Mouse (Mus musculus): ENCODE results near the gene Ifna9. TPM values are rescaled to one million over a fixed set of nuclear protein-coding genes. Genes with fewer than 3 reads are reported as not detected.
"Not testable (repeated sequence)": the region's sequence is repeated elsewhere in the genome, so short reads cannot be mapped to it uniquely, and the experiment has no call there.

The Ifna9 gene
- polyA plus RNA-seq (2016; fragmentation: Nextera tagmentation; extraction: Ambion mirVana), result not detected in 2 replicates

GRCm38 (mm10) chr4:88592285-88592684, at the start of gene Ifna9:
Ifna9 (minus strand) TSS chr4:88592385.
- no peaks in the 10 kb centered on the region for H3K36me3 ChIP-seq (replicated peaks)
- no peak for DNase-seq (ENCODE audit: low spot score)
- no peaks in the 10 kb centered on the region for H3K4me1 ChIP-seq
- WGBS, result 86% methylated on average over 1 of the region's 1 CpGs
- no peaks in the 10 kb centered on the region for H3K27me3 ChIP-seq (replicated peaks; ENCODE audit: low read depth, poor library complexity, severe bottlenecking)
- no peak within 1 kb of the TSS for H3K4me3 ChIP-seq
- no peaks in the 10 kb centered on the region for H3K9me3 ChIP-seq
- H3K27ac ChIP-seq (replicated peaks), result no peak within 1 kb of the TSS

DNA sequence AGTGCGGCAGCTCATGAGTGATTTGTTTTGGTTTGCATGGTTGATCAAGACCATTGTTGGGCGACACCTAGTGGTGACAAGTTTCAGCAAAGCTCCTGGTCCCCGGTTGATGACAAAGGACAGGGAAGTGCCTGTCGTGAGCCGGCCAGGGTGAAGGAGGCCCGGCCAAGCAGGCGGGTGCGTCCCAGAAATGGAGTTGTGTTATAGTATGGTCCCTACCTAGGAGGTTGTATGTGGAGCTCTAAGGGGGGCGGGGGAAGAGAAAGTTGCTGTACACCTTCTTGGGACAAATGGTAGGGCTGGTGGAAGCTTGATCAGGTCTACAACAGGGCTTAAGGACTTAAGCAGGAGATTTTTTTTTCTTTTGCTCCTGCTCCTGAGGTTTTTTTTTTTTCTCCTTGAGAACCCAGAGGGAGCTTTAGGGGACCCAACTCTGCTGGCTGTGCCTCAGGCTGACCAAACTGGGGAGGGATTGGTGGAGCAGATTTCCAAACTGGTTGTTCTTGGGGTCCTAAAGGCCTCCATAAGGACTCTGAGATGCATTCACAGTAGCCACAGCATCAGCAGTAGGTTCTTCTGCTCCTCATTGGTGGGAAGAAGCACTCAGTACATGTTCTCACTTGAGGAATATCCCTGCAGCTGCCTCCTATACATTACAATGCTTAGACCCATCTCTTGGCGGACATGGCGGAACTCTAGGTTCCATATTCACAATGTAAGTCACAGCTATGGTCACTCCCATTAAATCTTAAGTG, 49.1 kb upstream of the Ifna9 start:
- no peaks in the 10 kb centered on the region for H3K36me3 ChIP-seq (replicated peaks)
- no peaks in the 10 kb centered on the region for H3K27me3 ChIP-seq (replicated peaks; ENCODE audit: low read depth, poor library complexity, severe bottlenecking)
- H3K4me1 ChIP-seq, result no peaks in the 10 kb centered on the region
- H3K9me3 ChIP-seq, result no peaks in the 10 kb centered on the region
- WGBS, result 14% methylated on average over 11 of the region's 11 CpGs
- peak overlapping the region; percentile 42 for H3K4me3 ChIP-seq
- H3K27ac ChIP-seq (replicated peaks), result no peak overlapping the region
- peak; percentile 92 for DNase-seq (ENCODE audit: low spot score)

DNA sequence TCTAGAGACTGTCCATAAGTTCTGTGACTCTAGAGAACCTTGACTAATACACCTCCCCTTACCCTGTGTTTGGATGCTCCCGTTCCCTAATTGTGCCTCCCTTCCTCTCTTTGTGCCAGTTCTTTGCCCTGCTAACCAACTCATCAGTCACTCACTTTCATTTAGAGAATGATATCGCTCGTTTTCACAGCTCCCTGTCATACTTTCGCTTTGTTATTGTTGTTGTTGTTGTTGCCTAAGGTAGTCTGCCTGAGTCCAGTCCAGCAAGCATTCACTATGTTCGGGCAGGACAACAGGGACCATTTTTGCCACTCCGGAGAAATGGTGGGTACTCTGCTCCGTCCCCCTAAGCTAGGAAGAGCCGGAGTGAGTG, 48.5 kb upstream of the Ifna9 start:
- Histone ChIP-seq H3K36me3 (replicated peaks) (no peaks in the 10 kb centered on the region), H3K27me3 (replicated peaks; ENCODE audit: low read depth, poor library complexity, severe bottlenecking) (no peaks in the 10 kb centered on the region), H3K9me3 (no peaks in the 10 kb centered on the region), H3K4me3 (peak overlapping the region; percentile 42), H3K4me1 (no peaks in the 10 kb centered on the region), H3K27ac (replicated peaks) (no peak overlapping the region)
- no peak for DNase-seq (ENCODE audit: low spot score)
- 72% methylated on average over 8 of the region's 8 CpGs for whole genome bisulfite sequencing

GRCm38 (mm10) chr4:88634311-88634710, 42.1 kb upstream of the Ifna9 start, which contains the start of gene C87499:
C87499 (minus strand) TSS chr4:88634411.
- H3K9me3 ChIP-seq, result no peaks in the 10 kb centered on the region
- 86% methylated on average over 4 of the region's 4 CpGs for WGBS
- no peak within 1 kb of the TSS for H3K27ac ChIP-seq (replicated peaks)
- no peaks in the 10 kb centered on the region for H3K36me3 ChIP-seq (replicated peaks)
- H3K27me3 ChIP-seq (replicated peaks; ENCODE audit: low read depth, poor library complexity, severe bottlenecking), result no peaks in the 10 kb centered on the region
- no peak for DNase-seq (ENCODE audit: low spot score)
- H3K4me1 ChIP-seq, result no peaks in the 10 kb centered on the region
- H3K4me3 ChIP-seq, result no peak within 1 kb of the TSS

- Histone ChIP-seq H3K27me3 (replicated peaks; ENCODE audit: low read depth, poor library complexity, severe bottlenecking) (no peaks in the 10 kb centered on the region), H3K27ac (replicated peaks) (no peak within 1 kb of the TSS), H3K36me3 (replicated peaks) (no peaks in the 10 kb centered on the region), H3K4me3 (no peak within 1 kb of the TSS), H3K9me3 (no peaks in the 10 kb centered on the region), H3K4me1 (no peaks in the 10 kb centered on the region)
- no peak for DNase-seq (ENCODE audit: low spot score)
These were observed 11.1 kb upstream of the Ifna9 start, which contains the start of gene Ifna12 for GRCm38 (mm10) chr4:88603276-88603675. Ifna12 (minus strand) TSS chr4:88603376.

- no peak within 1 kb of the TSS for H3K27ac ChIP-seq (replicated peaks)
- no peaks in the 10 kb centered on the region for H3K4me1 ChIP-seq
- no peaks in the 10 kb centered on the region for H3K9me3 ChIP-seq
- DNase-seq (ENCODE audit: low spot score), result no peak
- H3K36me3 ChIP-seq (replicated peaks), result no peaks in the 10 kb centered on the region
- no peak within 1 kb of the TSS for H3K4me3 ChIP-seq
- 72% methylated on average over 1 of the region's 1 CpGs for WGBS
- no peaks in the 10 kb centered on the region for H3K27me3 ChIP-seq (replicated peaks; ENCODE audit: low read depth, poor library complexity, severe bottlenecking)
These were observed 20.5 kb downstream of the Ifna9 start, which contains the start of gene Ifna14 for GRCm38 (mm10) chr4:88571698-88572097. Ifna14 (minus strand) TSS chr4:88571798.

DNA sequence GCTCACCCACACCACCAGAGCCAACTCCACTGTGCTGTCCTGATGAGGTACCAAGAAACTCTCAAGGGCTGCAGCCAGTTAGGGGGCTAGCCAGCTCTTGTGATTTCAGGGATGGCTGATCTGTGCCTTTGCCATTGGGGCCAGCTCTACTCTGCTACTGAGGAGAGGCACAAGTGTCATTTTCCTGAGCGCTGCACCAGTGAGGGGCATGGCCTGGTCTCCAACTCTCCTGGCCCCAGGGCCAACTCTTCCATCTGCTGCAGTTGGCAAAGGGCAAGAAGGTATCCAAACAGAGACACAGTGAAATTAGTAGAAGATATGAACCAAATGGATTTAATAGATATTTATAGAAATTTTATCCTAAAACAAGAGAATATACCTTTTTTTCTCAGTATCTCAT, 30.4 kb downstream of the Ifna9 start:
- H3K27ac ChIP-seq (replicated peaks), result no peak overlapping the region
- DNase-seq (ENCODE audit: low spot score), result no peak
- 94% methylated on average over 1 of the region's 1 CpGs for WGBS
- no peaks in the 10 kb centered on the region for H3K4me1 ChIP-seq
- H3K36me3 ChIP-seq (replicated peaks), result no peaks in the 10 kb centered on the region
- no peaks in the 10 kb centered on the region for H3K9me3 ChIP-seq
- no peaks in the 10 kb centered on the region for H3K27me3 ChIP-seq (replicated peaks; ENCODE audit: low read depth, poor library complexity, severe bottlenecking)
- no peak overlapping the region for H3K4me3 ChIP-seq

DNA sequence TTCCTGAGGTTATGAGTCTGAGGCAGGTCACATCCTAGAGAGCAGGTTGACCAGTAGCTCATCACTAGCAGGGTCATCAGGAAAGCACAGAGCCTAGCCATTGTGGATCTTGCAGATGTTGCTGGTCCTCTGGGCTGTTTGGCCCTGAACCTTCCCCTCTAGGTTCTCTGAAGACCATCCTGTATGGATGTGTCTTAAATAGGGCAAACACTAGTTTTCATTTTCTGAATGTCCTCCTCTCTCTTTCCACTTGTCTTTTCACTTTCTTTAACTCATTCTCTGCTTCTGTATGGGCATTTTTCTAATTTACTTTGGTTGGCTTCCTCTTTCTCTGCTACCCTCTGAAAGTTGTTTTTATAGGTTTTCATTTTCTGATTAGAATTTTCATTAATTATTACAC, 34.0 kb downstream of the Ifna9 start, which contains the start of gene Ifna15:
Ifna15 (minus strand) TSS at position 101 of the 400 bp plus-strand sequence.
- not testable (repeated sequence) for H3K27me3 ChIP-seq (replicated peaks; ENCODE audit: low read depth, poor library complexity, severe bottlenecking); H3K27ac ChIP-seq (replicated peaks); H3K9me3 ChIP-seq

GRCm38 (mm10) chr4:88550161-88550945, 41.8 kb downstream of the Ifna9 start:
- peak overlapping the region; percentile 41 for H3K4me3 ChIP-seq
- H3K9me3 ChIP-seq, result no peaks in the 10 kb centered on the region
- H3K36me3 ChIP-seq (replicated peaks), result no peaks in the 10 kb centered on the region
- peak; percentile 79 for DNase-seq (ENCODE audit: low spot score)
- H3K27ac ChIP-seq (replicated peaks), result no peak overlapping the region
- H3K27me3 ChIP-seq (replicated peaks; ENCODE audit: low read depth, poor library complexity, severe bottlenecking), result no peaks in the 10 kb centered on the region
- 0 out of 2 replicates have a peak, but pooled peaks cover 4% of the 10 kb centered on the region for H3K4me1 ChIP-seq
- WGBS, result 33% methylated on average over 22 of the region's 22 CpGs

More for the DNA sequence above, 34.0 kb downstream of the Ifna9 start, which contains the start of gene Ifna15:
- not testable (repeated sequence) for H3K4me3 ChIP-seq; H3K36me3 ChIP-seq (replicated peaks); DNase-seq (ENCODE audit: low spot score); H3K4me1 ChIP-seq

GRCm38 (mm10) chr4:88547986-88548385, 44.2 kb downstream of the Ifna9 start:
- no peaks in the 10 kb centered on the region for H3K27me3 ChIP-seq (replicated peaks; ENCODE audit: low read depth, poor library complexity, severe bottlenecking)
- 0 out of 2 replicates have a peak, but pooled peaks cover 4% of the 10 kb centered on the region for H3K4me1 ChIP-seq
- H3K9me3 ChIP-seq, result no peaks in the 10 kb centered on the region
- H3K27ac ChIP-seq (replicated peaks), result no peak overlapping the region
- H3K36me3 ChIP-seq (replicated peaks), result no peaks in the 10 kb centered on the region
- no peak overlapping the region for H3K4me3 ChIP-seq
- DNase-seq (ENCODE audit: low spot score), result no peak
- WGBS, result 85% methylated on average over 1 of the region's 1 CpGs

DNA sequence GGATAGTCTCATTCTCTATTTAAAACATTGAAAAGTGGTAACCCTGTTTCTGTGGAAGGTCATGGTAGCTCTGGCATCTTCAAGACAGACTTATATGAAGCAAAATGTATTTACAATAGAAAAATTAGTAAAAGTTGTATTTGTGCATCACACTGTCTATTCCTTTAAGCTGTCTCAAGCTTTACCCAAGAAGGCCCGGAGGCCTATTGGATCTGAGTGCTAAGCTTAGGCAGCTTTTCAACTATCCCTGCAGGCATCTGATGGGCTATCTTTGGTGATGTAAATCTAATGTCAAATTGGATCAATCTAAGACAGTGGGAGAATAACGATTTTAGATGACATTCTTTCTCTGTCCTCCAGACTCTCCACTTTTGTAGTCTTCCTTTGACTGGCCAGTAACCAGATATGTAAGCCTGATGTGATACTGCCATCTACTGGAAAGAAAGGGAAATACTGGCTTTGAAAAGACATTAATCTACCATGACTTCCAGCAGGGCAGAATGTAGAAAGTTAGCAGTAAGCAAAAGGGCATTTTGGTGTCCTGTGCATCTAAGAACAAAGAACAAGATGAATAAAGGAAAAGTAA, 48.4 kb downstream of the Ifna9 start:
- H3K4me3 ChIP-seq, result no peak overlapping the region
- no peaks in the 10 kb centered on the region for H3K36me3 ChIP-seq (replicated peaks)
- WGBS, result 55% methylated on average over 2 of the region's 2 CpGs
- no peak for DNase-seq (ENCODE audit: low spot score)
- no peaks in the 10 kb centered on the region for H3K9me3 ChIP-seq
- no peaks in the 10 kb centered on the region for H3K4me1 ChIP-seq
- no peak overlapping the region for H3K27ac ChIP-seq (replicated peaks)
- H3K27me3 ChIP-seq (replicated peaks; ENCODE audit: low read depth, poor library complexity, severe bottlenecking), result no peaks in the 10 kb centered on the region
